Mouse (Mus musculus) embryonic stem cell, embryonic (primary cell): ENCODE results near the gene Opn4.

Source experiments
- CTCF ChIA-PET, 4 experiments: fragments of 300-600 bp in 2 of 4; fragments of 350-600 bp in 2 of 4; sonication (Branson Sonifier 250); formaldehyde crosslinking; loops; one replicate each; lab custom pipeline; 2022; ENCODE audit warnings: inconsistent platforms in 2 of 4; lab: Charles Lee
- POLR2A ChIA-PET, 4 experiments: fragments of 300-600 bp in 2 of 4; fragments of 350-600 bp in 2 of 4; sonication (Branson Sonifier 250); formaldehyde crosslinking; loops; one replicate each; lab custom pipeline; 2022; ENCODE audit warnings: antibody characterized with exemption in 4 of 4, inconsistent platforms in 1 of 4; lab: Charles Lee

The Opn4 gene

DNA sequence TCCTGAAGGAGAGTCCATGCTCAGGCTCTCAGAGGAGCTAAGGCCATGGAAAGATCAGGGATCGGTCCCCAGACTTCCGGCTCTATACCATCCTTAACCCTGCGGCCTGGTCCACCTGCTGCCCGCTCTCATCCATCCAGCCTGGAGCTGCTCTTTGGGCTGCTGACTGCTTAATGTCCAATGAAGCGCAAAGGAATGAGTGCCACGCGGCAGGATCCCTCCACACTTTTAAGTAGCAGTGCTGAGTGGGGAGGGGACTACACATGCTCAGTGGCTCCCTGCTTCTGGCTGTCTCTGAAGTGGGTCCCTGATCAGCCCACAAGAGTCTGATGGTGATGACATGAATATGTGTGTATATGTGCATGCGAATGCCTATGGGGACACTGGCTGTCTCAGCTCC lies at the start of gene Opn4:
Gene Opn4, minus strand, starts transcription at position 202 of the 400 bp plus-strand sequence.
- ChIA-PET POLR2A (interaction anchor here in 2 of 4 experiments (0.8 to 1.2 kb wide), 3 partner anchors 8 to 16 kb away, joined by 3 read pairs; no protein-coding TSS in a partner anchor), CTCF (interaction anchor here in 1 of 4 experiments (1.3 kb wide), 1 partner anchor 21 kb away, joined by 3 read pairs; no protein-coding TSS in a partner anchor)

DNA sequence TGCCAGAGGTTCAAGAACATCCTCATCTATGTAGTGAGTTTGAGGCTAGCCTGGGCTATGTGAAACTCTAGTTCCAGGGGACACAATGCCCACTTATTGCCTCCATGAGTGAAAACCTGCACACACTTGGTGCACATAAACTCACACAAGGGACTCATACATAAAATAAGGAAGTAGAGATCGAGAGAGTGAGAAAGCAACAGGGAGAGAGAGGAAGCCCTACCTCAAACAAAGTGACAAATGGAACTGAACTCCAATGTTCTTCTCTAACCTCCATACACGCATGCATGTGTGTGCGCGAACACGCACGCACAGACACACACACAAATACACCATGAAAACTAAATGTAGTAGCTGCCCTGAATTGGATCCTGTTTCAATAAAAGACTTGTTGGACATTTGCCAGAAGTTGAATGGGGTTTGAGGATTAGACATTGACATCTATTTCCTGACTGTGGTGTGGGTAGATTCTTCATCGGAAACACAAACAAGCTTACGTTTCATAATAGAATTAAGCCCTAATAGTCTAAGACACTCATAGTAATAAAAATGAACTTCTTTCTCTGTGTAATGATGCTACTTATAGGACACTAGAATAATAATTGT lies 48.0 kb upstream of the Opn4 start:
- CTCF ChIA-PET, result interaction anchor here in 1 of 4 experiments (0.6 kb wide), 1 partner anchor 9 kb away, joined by 4 read pairs; no protein-coding TSS in a partner anchor
- POLR2A ChIA-PET, result interaction anchor here in 2 of 4 experiments (0.7 to 1.4 kb wide), 3 partner anchors 15 to 43 kb away, joined by 3 to 7 read pairs (median 5); no protein-coding TSS in a partner anchor

DNA sequence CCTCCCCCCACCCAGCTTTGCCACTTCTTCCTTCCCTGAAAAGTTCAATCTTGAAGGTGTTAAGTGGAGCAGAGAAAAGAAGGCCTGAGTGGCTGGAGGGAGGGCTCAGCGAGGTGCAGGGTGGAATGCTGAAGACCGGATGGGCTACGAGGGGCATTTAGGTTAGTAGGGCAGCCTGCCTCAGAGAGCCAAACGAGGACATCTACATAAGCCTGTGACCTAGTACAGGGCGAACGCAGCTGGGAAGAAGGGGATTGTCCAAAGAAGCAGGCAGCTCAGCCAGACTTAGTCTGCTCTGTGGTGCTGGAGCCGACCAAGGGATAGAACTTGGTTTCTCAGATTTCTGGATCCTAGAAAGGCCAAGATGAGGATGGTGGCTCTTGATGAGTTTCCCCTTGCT lies 44.2 kb upstream of the Opn4 start:
- CTCF ChIA-PET, result interaction anchor here in 2 of 4 experiments (1.0 to 2.1 kb wide), 2 partner anchors 25 to 32 kb away, joined by 3 to 7 read pairs; no protein-coding TSS in a partner anchor
- POLR2A ChIA-PET, result interaction anchor here (0.7 to 2.0 kb wide), 9 partner anchors 13 to 627 kb away, joined by 3 to 6 read pairs (median 4); no protein-coding TSS in a partner anchor

DNA sequence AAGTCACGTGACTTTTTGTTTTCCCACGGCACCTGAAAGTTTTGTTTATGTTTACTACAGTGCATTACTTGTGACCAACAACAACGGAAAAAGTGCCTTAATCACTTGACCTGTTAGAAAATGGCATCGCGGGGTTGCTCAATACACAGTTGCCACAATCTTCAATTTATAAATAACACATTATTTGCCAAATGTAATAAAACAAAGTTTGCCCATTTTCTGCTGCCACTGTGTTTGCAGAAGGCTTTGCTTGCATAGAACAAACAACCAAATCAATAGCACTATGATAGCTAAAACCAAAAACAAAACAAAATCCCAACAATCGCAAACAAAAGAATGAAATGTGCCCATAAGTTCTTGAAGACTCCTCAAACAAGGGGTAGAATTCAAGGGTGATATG lies 35.8 kb upstream of the Opn4 start:
- POLR2A ChIA-PET, result no interaction called here
- CTCF ChIA-PET, result no interaction called here

DNA sequence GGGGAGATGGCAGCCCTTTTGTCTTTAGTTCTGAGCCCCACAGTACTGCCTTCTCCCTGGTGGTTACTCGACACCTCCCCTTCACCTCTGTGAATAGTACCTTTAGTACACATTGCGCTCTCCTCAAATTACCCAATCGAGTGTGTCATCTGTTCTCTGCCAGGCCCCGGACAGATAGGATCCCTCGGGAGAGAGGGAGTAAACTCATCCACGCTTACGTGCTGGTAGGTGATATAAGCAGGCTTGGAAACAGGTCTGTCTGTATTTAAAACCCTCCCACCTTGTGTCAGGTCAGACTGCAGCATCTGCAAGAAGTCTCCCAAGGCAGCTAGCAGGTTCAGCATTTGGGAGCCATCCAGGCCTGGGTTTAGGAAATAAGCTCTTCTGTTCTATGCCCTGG lies 35.2 kb upstream of the Opn4 start:
- CTCF ChIA-PET, result no interaction called here
- POLR2A ChIA-PET, result no interaction called here

DNA sequence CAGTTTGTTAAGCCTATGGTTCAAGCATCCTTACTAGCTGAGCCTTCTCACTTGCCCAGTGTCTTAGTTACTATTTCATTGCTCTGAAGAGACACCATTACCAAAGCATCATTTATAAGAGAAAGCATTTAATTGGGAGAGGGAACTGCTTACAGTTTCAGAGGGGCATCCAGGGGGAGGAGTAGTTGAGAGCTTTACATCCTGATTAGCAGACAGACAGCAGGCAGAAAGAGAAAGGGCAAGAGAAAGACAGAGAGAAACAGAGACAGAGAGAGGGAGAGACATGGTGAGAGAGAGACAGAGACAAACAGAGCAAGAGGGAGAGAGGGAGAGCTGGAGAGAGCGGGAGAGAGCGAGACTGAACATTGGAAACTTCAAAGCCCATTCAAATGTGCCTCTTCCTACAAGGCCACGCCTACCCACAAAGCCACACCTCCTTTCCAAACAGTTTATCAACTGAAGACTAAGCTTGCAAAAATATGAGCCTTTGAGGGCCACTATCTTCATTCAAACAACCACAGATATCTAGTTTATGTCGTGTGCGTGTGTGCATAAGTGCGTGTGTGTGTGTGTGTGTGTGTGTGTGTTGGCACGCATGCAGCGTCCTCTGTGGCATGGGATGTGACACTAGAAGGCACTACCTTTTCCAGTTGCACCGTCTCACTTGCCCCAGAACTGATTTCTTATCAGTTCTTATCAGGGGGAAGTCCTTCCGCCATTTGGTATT lies 32.9 kb upstream of the Opn4 start:
- ChIA-PET CTCF (interaction anchor here (0.5 to 1.8 kb wide), 9 partner anchors 12 to 121 kb away, joined by 3 to 5 read pairs (median 4); no protein-coding TSS in a partner anchor), POLR2A (interaction anchor here (0.6 to 2.8 kb wide), 14 partner anchors 10 to 299 kb away, joined by 3 to 12 read pairs (median 4); no protein-coding TSS in a partner anchor)

DNA sequence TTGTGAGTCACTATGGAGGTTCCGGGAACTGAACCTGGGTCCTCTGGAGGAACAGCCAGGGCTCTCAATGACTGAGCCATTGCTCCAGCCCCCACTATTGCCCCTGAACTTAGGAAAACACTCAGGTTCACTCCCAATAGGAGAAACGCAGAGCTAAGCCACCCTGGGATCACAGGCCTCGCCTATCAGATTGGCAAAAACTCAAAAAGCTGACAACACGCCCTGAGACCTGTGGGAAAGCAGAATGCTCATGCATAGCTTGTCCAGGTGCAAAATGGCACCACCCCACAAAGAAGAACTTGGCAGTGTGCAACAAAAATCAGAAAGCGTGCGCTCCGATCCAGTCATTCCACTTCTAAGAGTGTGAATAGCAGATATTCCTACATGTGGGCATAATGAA lies 26.9 kb upstream of the Opn4 start:
- ChIA-PET CTCF (interaction anchor here (0.6 to 1.8 kb wide), 5 partner anchors 8 to 46 kb away, joined by 3 read pairs; no protein-coding TSS in a partner anchor), POLR2A (interaction anchor here in 2 of 4 experiments (0.6 to 2.2 kb wide), 4 partner anchors 9 to 142 kb away, joined by 3 to 4 read pairs (median 4); no protein-coding TSS in a partner anchor)

DNA sequence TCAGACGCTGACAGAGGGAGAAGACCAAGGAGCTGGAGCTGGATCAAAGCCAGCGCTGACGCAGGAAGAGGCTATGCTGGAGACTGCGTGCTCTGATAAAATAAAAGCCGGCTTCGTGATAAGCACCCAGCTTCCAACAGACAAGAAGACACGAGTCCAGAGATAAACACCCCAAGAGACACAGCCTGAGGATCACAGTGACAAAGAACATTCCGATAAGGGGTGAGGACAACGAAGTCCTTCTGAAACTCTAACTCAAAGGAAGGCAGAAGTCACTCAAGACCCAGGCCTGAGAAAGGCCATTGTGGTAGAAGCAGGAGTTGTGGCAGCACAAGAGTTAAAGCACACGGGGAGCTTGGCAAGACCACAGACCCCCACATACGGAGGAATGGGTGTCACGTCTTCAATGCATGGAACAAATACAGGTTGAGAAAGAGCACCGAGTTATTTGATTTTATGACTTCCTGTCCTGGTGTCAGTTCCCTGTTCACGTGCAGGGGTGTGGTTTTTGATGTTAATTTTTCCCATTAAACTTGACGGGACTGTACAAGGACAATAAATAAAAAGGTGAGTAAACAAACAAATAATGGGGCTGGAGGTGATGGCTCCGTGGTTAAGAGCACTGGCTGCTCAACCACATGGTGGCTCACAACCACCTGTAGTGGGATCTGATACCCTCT lies 23.7 kb upstream of the Opn4 start:
- CTCF ChIA-PET, result interaction anchor here in 1 of 4 experiments (0.6 kb wide), 1 partner anchor 33 kb away, joined by 3 read pairs; no protein-coding TSS in a partner anchor
- POLR2A ChIA-PET, result interaction anchor here in 2 of 4 experiments (0.6 to 1.9 kb wide), 6 partner anchors 8 to 163 kb away, joined by 3 to 4 read pairs (median 4); no protein-coding TSS in a partner anchor

DNA sequence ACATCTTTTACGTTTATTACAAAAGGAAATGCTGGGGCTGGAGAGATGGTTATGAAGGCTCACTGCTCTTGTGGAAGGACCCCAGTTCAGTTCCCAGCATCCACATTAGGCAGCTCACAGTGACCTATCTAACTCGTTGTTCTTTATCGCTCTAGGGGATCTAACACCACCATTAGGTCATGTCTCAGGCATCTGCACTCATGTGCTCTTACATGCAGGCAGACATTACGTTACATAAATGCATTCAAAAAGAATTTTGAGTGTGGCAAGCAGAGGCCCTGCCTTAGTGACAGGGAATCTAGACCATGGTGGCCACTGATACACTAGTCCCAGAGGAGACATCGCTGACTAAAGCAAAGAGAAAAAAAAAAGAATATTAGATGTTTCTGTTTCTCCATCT lies 23.1 kb upstream of the Opn4 start:
- POLR2A ChIA-PET, result interaction anchor here in 3 of 4 experiments (0.5 to 1.9 kb wide), 8 partner anchors 8 to 260 kb away, joined by 3 to 5 read pairs (median 4); no protein-coding TSS in a partner anchor

DNA sequence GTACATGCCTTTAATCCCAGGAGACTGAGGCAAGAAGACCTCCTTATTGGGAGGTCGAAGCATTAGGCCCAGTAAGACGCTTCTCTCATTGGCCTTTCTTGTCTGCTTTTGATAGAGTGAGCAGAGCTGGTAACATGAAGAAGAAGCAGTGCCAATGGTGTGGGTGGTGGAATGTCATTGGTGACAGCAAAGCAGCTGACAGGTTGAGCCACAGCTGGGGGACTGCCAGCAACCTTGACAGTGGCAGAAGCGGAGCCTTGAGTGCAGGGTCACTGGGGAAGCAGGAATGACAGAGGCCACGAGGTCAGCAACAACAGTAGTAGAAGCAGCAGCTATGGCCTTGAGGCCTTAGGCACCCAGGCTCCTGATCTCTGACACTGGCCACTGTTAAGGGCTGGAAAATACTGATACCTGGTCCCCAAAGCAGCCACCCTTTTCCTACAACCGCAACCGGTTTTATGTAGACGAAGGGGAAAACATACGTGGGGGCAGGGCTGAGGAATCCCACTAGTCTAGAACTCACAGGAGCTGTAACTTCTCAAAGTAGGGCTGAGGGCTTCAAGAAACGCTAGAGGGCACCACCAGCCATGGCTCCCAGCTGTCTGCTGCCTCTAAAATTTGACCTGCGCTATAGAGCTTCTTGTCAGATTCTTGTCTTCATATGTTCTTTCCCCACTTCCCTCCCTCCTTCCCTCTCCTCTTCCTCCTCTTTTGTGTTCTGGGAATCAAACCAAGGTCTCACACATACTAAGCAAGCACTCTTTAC lies 20.9 kb upstream of the Opn4 start:
- POLR2A ChIA-PET, result interaction anchor here in 3 of 4 experiments (0.7 to 1.7 kb wide), 27 partner anchors 12 to 248 kb away, joined by 3 to 13 read pairs (median 4); partner anchors contain the start of gene Wapl (in 1 of the 3)
- CTCF ChIA-PET, result interaction anchor here (0.5 to 7.4 kb wide), 87 partner anchors 8 to 1421 kb away, joined by 3 to 109 read pairs (median 4); partner anchors contain the start of gene Wapl (in 1 of the 4)

More for the DNA sequence above, 23.1 kb upstream of the Opn4 start:
- CTCF ChIA-PET, result interaction anchor here in 3 of 4 experiments (0.5 to 1.4 kb wide), 5 partner anchors 27 to 155 kb away, joined by 3 to 5 read pairs (median 4); no protein-coding TSS in a partner anchor

DNA sequence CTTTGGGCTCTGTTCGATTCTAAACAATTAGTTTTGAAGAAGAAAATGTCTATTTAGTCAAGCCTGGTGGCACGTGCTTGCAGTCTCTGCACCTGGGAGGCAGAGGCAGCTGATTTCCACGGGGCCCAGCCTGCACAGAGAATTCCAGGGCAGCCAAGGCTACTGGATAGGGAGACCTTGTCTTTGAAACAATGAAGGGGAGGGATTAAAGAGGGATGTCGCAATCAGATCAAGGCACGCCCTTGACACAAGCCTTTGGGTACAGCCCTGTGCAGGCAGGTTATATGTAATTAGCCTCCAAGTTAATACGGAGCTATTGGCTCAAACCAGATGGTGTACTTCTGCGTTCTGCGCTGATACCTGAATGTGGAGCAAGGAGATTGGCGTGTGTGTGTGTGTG lies 18.9 kb upstream of the Opn4 start:
- ChIA-PET POLR2A (interaction anchor here (0.6 to 4.0 kb wide), 36 partner anchors 9 to 695 kb away, joined by 3 to 30 read pairs (median 3); no protein-coding TSS in a partner anchor), CTCF (interaction anchor here (0.6 to 7.4 kb wide), 18 partner anchors 11 to 177 kb away, joined by 3 to 109 read pairs (median 5); no protein-coding TSS in a partner anchor)

DNA sequence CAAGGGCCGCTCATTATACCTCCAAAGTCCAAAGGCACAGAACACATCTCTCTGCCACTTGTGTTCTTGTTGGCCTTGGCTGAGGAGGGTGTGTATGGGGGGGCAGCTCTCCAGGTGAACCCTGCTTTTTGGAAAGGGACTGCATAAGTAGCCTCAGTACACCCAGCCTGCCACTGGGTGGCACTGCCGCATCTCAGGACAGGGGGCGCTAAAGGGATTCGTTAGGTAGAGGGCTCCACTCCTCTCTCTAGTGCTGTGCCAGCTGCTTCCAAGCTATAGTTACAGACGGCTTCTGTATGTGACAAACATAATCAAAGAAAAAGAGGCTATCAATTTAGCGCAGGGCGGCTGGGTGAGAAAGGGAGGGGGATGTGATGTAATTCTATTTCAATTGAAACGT lies 16.9 kb upstream of the Opn4 start:
- CTCF ChIA-PET, result interaction anchor here (0.5 to 7.4 kb wide), 37 partner anchors 8 to 536 kb away, joined by 3 to 109 read pairs (median 3); no protein-coding TSS in a partner anchor
- POLR2A ChIA-PET, result interaction anchor here (0.6 to 4.0 kb wide), 25 partner anchors 9 to 257 kb away, joined by 3 to 30 read pairs (median 4); partner anchors contain the start of gene Grid1 (in 1 of the 4)

DNA sequence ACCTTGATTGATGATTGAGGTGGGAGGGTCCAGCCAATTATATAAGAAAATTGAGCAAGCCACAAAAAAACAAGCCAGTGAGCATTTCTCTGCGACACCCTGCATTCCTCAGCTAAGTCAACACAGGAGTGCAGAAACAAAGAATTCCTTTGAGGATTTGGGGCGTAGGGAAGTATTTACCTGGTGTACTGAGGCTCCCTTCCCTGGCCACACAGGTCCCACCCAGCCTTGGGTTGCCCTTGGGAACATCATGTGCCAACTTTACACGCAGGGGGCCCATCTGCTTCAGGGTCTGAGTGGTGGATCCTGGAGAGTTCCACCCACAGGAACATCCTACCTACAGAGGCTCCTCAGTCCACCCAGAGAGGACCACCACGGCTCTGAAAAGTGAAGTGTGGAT lies 15.7 kb upstream of the Opn4 start:
- CTCF ChIA-PET, result interaction anchor here in 3 of 4 experiments (0.9 to 7.4 kb wide), 6 partner anchors 9 to 196 kb away, joined by 3 to 109 read pairs (median 5); no protein-coding TSS in a partner anchor
- POLR2A ChIA-PET, result interaction anchor here in 3 of 4 experiments (0.8 to 2.0 kb wide), 14 partner anchors 8 to 162 kb away, joined by 3 to 11 read pairs (median 4); no protein-coding TSS in a partner anchor

DNA sequence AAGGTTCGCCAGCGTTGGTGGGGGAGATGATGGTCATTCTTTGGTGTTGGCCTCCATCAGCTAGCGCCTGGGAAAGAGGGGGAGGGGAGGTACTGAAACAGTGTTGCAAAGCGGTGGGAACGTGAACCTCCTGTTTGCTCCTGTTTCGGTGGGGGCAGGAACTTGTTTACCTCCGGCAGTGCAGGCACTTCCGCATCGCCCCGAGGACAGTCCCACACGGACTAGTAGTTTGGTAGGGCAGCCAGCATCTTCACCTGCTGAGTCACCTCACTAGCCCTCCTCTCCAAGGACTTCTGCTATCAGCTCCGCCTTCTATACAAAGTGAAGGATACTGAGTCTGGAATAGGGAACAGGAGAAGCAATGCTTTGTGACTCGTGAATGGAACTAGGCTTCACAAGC lies 15.1 kb upstream of the Opn4 start:
- CTCF ChIA-PET, result interaction anchor here (0.5 to 7.4 kb wide), 12 partner anchors 8 to 198 kb away, joined by 3 to 109 read pairs (median 4); no protein-coding TSS in a partner anchor
- POLR2A ChIA-PET, result interaction anchor here in 3 of 4 experiments (0.8 to 1.6 kb wide), 12 partner anchors 8 to 163 kb away, joined by 3 to 9 read pairs (median 4); no protein-coding TSS in a partner anchor

DNA sequence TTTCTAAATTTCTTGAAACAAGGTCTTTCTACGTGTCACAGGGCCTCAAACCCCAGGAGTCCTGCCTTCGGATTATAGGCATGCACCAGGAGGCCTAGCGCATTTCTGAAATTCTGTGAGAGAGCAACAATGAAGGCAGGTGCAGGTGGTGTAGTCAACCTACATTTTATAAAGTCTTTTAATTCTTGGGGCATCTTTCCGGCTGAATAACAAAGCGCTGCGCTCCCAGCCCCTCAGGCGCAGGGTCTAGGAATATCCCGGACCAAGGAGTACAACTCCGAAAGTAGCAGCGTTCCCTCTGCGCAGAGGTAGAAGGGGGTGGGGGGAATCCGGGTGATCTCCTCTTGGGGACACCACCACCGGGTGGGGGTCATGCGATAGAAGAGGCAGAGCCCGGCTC lies 14.6 kb upstream of the Opn4 start:
- ChIA-PET CTCF (interaction anchor here in 3 of 4 experiments (0.7 to 7.4 kb wide), 8 partner anchors 19 to 199 kb away, joined by 3 to 109 read pairs (median 4); no protein-coding TSS in a partner anchor), POLR2A (interaction anchor here in 3 of 4 experiments (0.8 to 1.6 kb wide), 9 partner anchors 18 to 164 kb away, joined by 3 to 9 read pairs (median 4); no protein-coding TSS in a partner anchor)

DNA sequence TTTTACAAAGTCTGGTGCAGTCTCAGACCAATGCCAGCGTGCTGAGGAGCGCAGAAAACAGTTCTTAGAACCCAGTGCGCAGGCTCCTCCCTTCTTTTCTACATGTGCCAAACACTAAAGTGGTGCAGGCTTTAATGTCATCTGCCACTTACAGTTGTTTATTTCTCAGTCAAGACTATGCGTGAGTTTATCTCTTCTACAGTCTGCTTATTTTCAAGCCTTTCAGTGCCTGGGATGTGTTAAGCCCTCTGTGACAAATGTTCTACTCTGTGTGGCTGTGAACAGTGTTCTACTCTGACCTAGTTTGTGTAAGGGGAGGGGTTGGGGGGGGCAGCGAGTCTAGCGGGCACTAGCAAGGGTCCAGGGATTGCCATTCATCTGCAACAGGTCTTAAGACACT lies 13.6 kb upstream of the Opn4 start:
- ChIA-PET CTCF (interaction anchor here in 2 of 4 experiments (1.4 to 2.9 kb wide), 3 partner anchors 7 to 165 kb away, joined by 4 to 16 read pairs (median 15); no protein-coding TSS in a partner anchor), POLR2A (interaction anchor here in 1 of 4 experiments (1.7 kb wide), 1 partner anchor 103 kb away, joined by 4 read pairs; no protein-coding TSS in a partner anchor)
